ENCODE assay signal across 9 mouse cellular contexts in the genomic region with DNA sequence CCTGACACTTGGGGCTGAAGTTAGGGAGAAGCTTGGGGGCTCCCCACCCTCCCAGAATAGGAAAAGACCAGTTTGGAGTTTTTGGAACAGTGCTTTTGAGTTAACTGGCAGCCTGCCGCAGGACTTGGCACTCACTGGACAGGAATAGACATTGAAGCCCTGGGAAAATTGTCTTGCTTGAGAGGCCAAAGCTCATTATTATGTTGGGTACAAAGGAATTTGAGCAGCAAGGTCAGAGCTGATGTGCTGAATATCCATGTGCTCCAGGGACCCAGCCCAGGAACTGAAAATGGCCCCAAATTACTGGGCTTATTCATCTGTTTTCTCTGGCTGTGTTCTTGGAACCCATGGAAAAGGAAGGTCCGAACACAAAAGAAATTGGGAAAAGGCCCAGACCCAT.
A peak's percentile ranks its signal among the peaks of the same experiment; 100 is the strongest.
DNase-seq lines count a peak whose midpoint lies in the region; ATAC-seq and TF ChIP-seq lines count a peak whose summit lies in the region.
"Had no signal": no experiment of that assay in that cellular context is flagged by ENCODE, and none has a peak within 500 bp of the region (broad histone marks: within the 10 kb centered on the region; RNA-seq: fewer than 3 reads in every experiment).

No protein-coding gene starts in this region.

- no peaks in the 10 kb centered on the region for H3K27me3 ChIP-seq in forebrain, embryonic 13.5 days
- H3K27me3 ChIP-seq in forebrain, embryonic 11.5 days (ENCODE audit: control insufficient read depth, insufficient read depth, low read length): no peaks in the 10 kb centered on the region
- no peaks in the 10 kb centered on the region for H3K27me3 ChIP-seq in lung, postnatal 0 days (replicated peaks; ENCODE audit: insufficient read depth, low read length)
- H3K27me3 ChIP-seq: liver, embryonic 15.5 days had no signal

- no peak overlapping the region for H3K4me3 ChIP-seq in forebrain, embryonic 13.5 days
- H3K4me3 ChIP-seq in forebrain, embryonic 11.5 days (ENCODE audit: low read depth, low read length): no peak overlapping the region
- H3K4me3 ChIP-seq in lung, postnatal 0 days (ENCODE audit: low read depth, low read length): no peak overlapping the region
- no peak overlapping the region for H3K4me3 ChIP-seq in layer of hippocampus, adult 2 months
- H3K4me3 ChIP-seq: liver, embryonic 15.5 days had no signal

- no peak for DNase-seq in forebrain, embryonic 11.5 days (ENCODE audit: low spot score)
- peak; percentile 16 for DNase-seq in lung, postnatal 10 days
- no peak for DNase-seq in lung, postnatal 0 days (ENCODE audit: low spot score)
- DNase-seq in layer of hippocampus, adult 2 months (ENCODE audit: low spot score in 2 of 2): peak; percentile 31 to 38
- DNase-seq in right cerebral cortex, postnatal 14 days: peak; percentile 31
- DNase-seq in spleen, adult 18-20 months: no peak
- no peak for DNase-seq in retina, embryonic 14.5 days (ENCODE audit: low spot score)

- no peaks in the 10 kb centered on the region for H3K36me3 ChIP-seq in forebrain, embryonic 13.5 days (ENCODE audit: poor library complexity, severe bottlenecking)
- no peaks in the 10 kb centered on the region for H3K36me3 ChIP-seq in forebrain, embryonic 11.5 days (ENCODE audit: control insufficient read depth, insufficient read depth, low read length)
- no peaks in the 10 kb centered on the region for H3K36me3 ChIP-seq in lung, postnatal 0 days (ENCODE audit: insufficient read depth, low read length)
- H3K36me3 ChIP-seq: liver, embryonic 15.5 days had no signal

- 65% methylated on average over 2 of the region's 2 CpGs for WGBS in forebrain, embryonic 13.5 days
- 94% methylated on average over 2 of the region's 2 CpGs for WGBS in forebrain, embryonic 11.5 days
- 67% methylated on average over 2 of the region's 2 CpGs for WGBS in lung, postnatal 0 days

- TF ChIP-seq CTCF in lung, postnatal 0 days (IDR thresholded peaks at IDR 0.05): no peak
- no peak for TF ChIP-seq CTCF in layer of hippocampus, adult 2 months (conservative IDR thresholded peaks at IDR 0.05)

- no peak overlapping the region for H3K4me2 ChIP-seq in forebrain, embryonic 13.5 days
- no peak overlapping the region for H3K4me2 ChIP-seq in forebrain, embryonic 11.5 days (ENCODE audit: low read depth, low read length, severe bottlenecking)
- no peak overlapping the region for H3K4me2 ChIP-seq in lung, postnatal 0 days (replicated peaks; ENCODE audit: low read depth, low read length)
- H3K4me2 ChIP-seq: liver, embryonic 15.5 days had no signal

- H3K9ac ChIP-seq in forebrain, embryonic 13.5 days: no peak overlapping the region
- no peak overlapping the region for H3K9ac ChIP-seq in forebrain, embryonic 11.5 days (ENCODE audit: low read length)
- no peak overlapping the region for H3K9ac ChIP-seq in lung, postnatal 0 days (replicated peaks; ENCODE audit: low read depth)
- H3K9ac ChIP-seq: liver, embryonic 15.5 days had no signal

- no peaks in the 10 kb centered on the region; the same call in 1 of the 2 replicates for H3K4me1 ChIP-seq in forebrain, embryonic 13.5 days
- no peaks in the 10 kb centered on the region for H3K4me1 ChIP-seq in forebrain, embryonic 11.5 days (replicated peaks; ENCODE audit: control insufficient read depth, insufficient read depth, low read length)
- no peaks in the 10 kb centered on the region for H3K4me1 ChIP-seq in lung, postnatal 0 days (ENCODE audit: insufficient read depth, low read depth, low read length)
- H3K4me1 ChIP-seq: liver, embryonic 15.5 days had no signal

- ATAC-seq in forebrain, embryonic 13.5 days: peak; percentile 66; the same call in 1 of the 2 replicates
- ATAC-seq in forebrain, embryonic 11.5 days (replicated peaks; ENCODE audit: low FRiP score): no peak
- ATAC-seq in lung, postnatal 0 days: no peak

- no peak overlapping the region for H3K27ac ChIP-seq in forebrain, embryonic 13.5 days
- no peak overlapping the region for H3K27ac ChIP-seq in forebrain, embryonic 11.5 days (ENCODE audit: low read depth, low read length)
- H3K27ac ChIP-seq in lung, postnatal 0 days (ENCODE audit: low read length): no peak overlapping the region
- peak overlapping the region; percentile 32; the same call in 1 of the 2 replicates for H3K27ac ChIP-seq in layer of hippocampus, adult 2 months
- H3K27ac ChIP-seq: liver, embryonic 15.5 days had no signal

- no peaks in the 10 kb centered on the region for H3K9me3 ChIP-seq in forebrain, embryonic 13.5 days (replicated peaks)
- no peaks in the 10 kb centered on the region for H3K9me3 ChIP-seq in forebrain, embryonic 11.5 days (ENCODE audit: control insufficient read depth, low read length)
- H3K9me3 ChIP-seq in lung, postnatal 0 days (ENCODE audit: low read length): no peaks in the 10 kb centered on the region
- H3K9me3 ChIP-seq: liver, embryonic 15.5 days had no signal

- TF ChIP-seq EP300 in lung, postnatal 0 days (IDR thresholded peaks at IDR 0.05): no peak

Comparison
In these comparisons a context has a peak if more than half of its experiments do, and no peak if none do; other contexts are left out.
1. DNase-seq: peak in lung, postnatal 10 days (single experiment), layer of hippocampus, adult 2 months (2 of 2) and right cerebral cortex, postnatal 14 days (single experiment); none in forebrain, embryonic 11.5 days (single experiment), lung, postnatal 0 days (single experiment), spleen, adult 18-20 months (0 of 2) and retina, embryonic 14.5 days (single experiment).